Mouse (Mus musculus) kidney, postnatal 36 days (tissue): Measurements from ENCODE around the gene Nmnat1.
"Not testable (repeated sequence)": the region's sequence is repeated elsewhere in the genome, so short reads cannot be mapped to it uniquely, and the experiment has no call there.

ENCODE experiments used
- DNase-seq, 2 experiments: peaks; one replicate each; pipeline ENCODE4 v3.0.0; 2021 to 2022; ENCODE audit warnings: mixed read lengths in 2 of 2

The Nmnat1 gene

GRCm38 (mm10) chr4:149444465-149444864 lies 40.5 kb downstream of the Nmnat1 start:
- DNase-seq = no peak

GRCm38 (mm10) chr4:149442436-149442835 lies 42.6 kb downstream of the Nmnat1 start:
- peak in 1 of 2 experiments; percentile 26 for DNase-seq

- peak in 1 of 2 experiments; percentile 30 for DNase-seq
Measured at GRCm38 (mm10) chr4:149440576-149440975, 44.4 kb downstream of the Nmnat1 start.

- not testable (repeated sequence) for DNase-seq
Measured at GRCm38 (mm10) chr4:149431887-149432286, 53.1 kb downstream of the Nmnat1 start.

GRCm38 (mm10) chr4:149429592-149429991 lies 55.4 kb downstream of the Nmnat1 start:
- DNase-seq = no peak

GRCm38 (mm10) chr4:149426325-149427199 lies 58.4 kb downstream of the Nmnat1 start, which contains the start of gene Ube4b:
Gene Ube4b (minus strand): TSS chr4:149426749.
- peak; percentile 98 to 99 for DNase-seq

GRCm38 (mm10) chr4:149425801-149426292 lies 59.2 kb downstream of the Nmnat1 start:
- DNase-seq = peak; percentile 34 to 65

GRCm38 (mm10) chr4:149424755-149425154 lies 60.2 kb downstream of the Nmnat1 start:
- DNase-seq = no peak

- DNase-seq = no peak
Measured at GRCm38 (mm10) chr4:149417854-149418365, 67.1 kb downstream of the Nmnat1 start.
